Comparison of ENCODE assay signal across 18 mouse cellular contexts in genomic region chr19:57679455-57679854, GRCm38 (mm10).
DNase-seq lines count a peak whose midpoint lies in the region; ATAC-seq and TF ChIP-seq lines count a peak whose summit lies in the region.
"Had no signal": no experiment of that assay in that cellular context is flagged by ENCODE, and none has a peak within 500 bp of the region (broad histone marks: within the 10 kb centered on the region; RNA-seq: fewer than 3 reads in every experiment).

No protein-coding gene starts in this region.

- no peaks in the 10 kb centered on the region for H3K27me3 ChIP-seq in intestine, embryonic 14.5 days (replicated peaks; ENCODE audit: control insufficient read depth, insufficient read depth, low read length)
- no peaks in the 10 kb centered on the region for H3K27me3 ChIP-seq in intestine, embryonic 15.5 days (replicated peaks)
- no peaks in the 10 kb centered on the region for H3K27me3 ChIP-seq in stomach, postnatal 0 days (ENCODE audit: control insufficient read depth, insufficient read depth, low read length)
- H3K27me3 ChIP-seq in hindbrain, embryonic 14.5 days (ENCODE audit: control insufficient read depth, insufficient read depth, low read length) = no peaks in the 10 kb centered on the region
- H3K27me3 ChIP-seq: embryonic facial prominence, embryonic 12.5 days; forebrain, embryonic 13.5 days; forebrain, embryonic 15.5 days had no signal

- 90% methylated on average over 3 of the region's 3 CpGs for WGBS in intestine, embryonic 14.5 days
- 94% methylated on average over 3 of the region's 3 CpGs for WGBS in intestine, embryonic 15.5 days
- 99% methylated on average over 3 of the region's 3 CpGs for WGBS in stomach, postnatal 0 days
- WGBS in hindbrain, embryonic 14.5 days = 97% methylated on average over 3 of the region's 3 CpGs

- H3K4me3 ChIP-seq in intestine, embryonic 14.5 days (ENCODE audit: low read depth, low read length) = no peak overlapping the region
- no peak overlapping the region for H3K4me3 ChIP-seq in intestine, embryonic 15.5 days (replicated peaks)
- no peak overlapping the region for H3K4me3 ChIP-seq in stomach, postnatal 0 days (ENCODE audit: low read depth, low read length)
- no peak overlapping the region for H3K4me3 ChIP-seq in hindbrain, embryonic 14.5 days (replicated peaks; ENCODE audit: low read length)
- H3K4me3 ChIP-seq: embryonic facial prominence, embryonic 10.5 days; embryonic facial prominence, embryonic 12.5 days; forebrain, embryonic 13.5 days; forebrain, embryonic 15.5 days had no signal

- no peak for TF ChIP-seq EP300 in stomach, postnatal 0 days (optimal IDR thresholded peaks at IDR 0.05)

- no peak for ATAC-seq in intestine, embryonic 14.5 days (replicated peaks; ENCODE audit: low FRiP score, low TSS enrichment, low read depth)
- no peak for ATAC-seq in intestine, embryonic 15.5 days
- ATAC-seq in stomach, postnatal 0 days (ENCODE audit: low FRiP score, low TSS enrichment) = peak; percentile 54; the same call in 1 of the 2 replicates
- ATAC-seq in hindbrain, embryonic 14.5 days (ENCODE audit: low FRiP score) = no peak
- ATAC-seq: forebrain, embryonic 13.5 days; forebrain, embryonic 15.5 days; forebrain, postnatal 0 days had no signal

- no peak overlapping the region for H3K9ac ChIP-seq in intestine, embryonic 14.5 days (ENCODE audit: low read length)
- H3K9ac ChIP-seq in intestine, embryonic 15.5 days = no peak overlapping the region
- no peak overlapping the region for H3K9ac ChIP-seq in stomach, postnatal 0 days (ENCODE audit: low read length)
- H3K9ac ChIP-seq in hindbrain, embryonic 14.5 days = no peak overlapping the region
- H3K9ac ChIP-seq: embryonic facial prominence, embryonic 12.5 days; forebrain, embryonic 13.5 days; forebrain, embryonic 15.5 days; forebrain, postnatal 0 days had no signal

- no peaks in the 10 kb centered on the region for H3K4me1 ChIP-seq in intestine, embryonic 14.5 days (replicated peaks; ENCODE audit: control insufficient read depth, insufficient read depth, low read length)
- H3K4me1 ChIP-seq in intestine, embryonic 15.5 days (replicated peaks) = no peaks in the 10 kb centered on the region
- no peaks in the 10 kb centered on the region for H3K4me1 ChIP-seq in stomach, postnatal 0 days (replicated peaks; ENCODE audit: control insufficient read depth, insufficient read depth)
- no peaks in the 10 kb centered on the region for H3K4me1 ChIP-seq in hindbrain, embryonic 14.5 days (replicated peaks; ENCODE audit: control insufficient read depth, insufficient read depth, low read length)
- H3K4me1 ChIP-seq: embryonic facial prominence, embryonic 10.5 days; embryonic facial prominence, embryonic 12.5 days; forebrain, embryonic 13.5 days; forebrain, embryonic 15.5 days had no signal

- H3K27ac ChIP-seq in intestine, embryonic 14.5 days (ENCODE audit: low read depth) = no peak overlapping the region
- no peak overlapping the region for H3K27ac ChIP-seq in intestine, embryonic 15.5 days
- no peak overlapping the region for H3K27ac ChIP-seq in stomach, postnatal 0 days (replicated peaks)
- no peak overlapping the region for H3K27ac ChIP-seq in hindbrain, embryonic 14.5 days
- H3K27ac ChIP-seq: embryonic facial prominence, embryonic 10.5 days; embryonic facial prominence, embryonic 12.5 days; forebrain, embryonic 13.5 days; forebrain, embryonic 15.5 days had no signal

- H3K36me3 ChIP-seq in intestine, embryonic 14.5 days (ENCODE audit: control insufficient read depth, insufficient read depth, low read length) = peaks cover 17% of the 10 kb centered on the region; the same call in 1 of the 2 replicates
- H3K36me3 ChIP-seq in intestine, embryonic 15.5 days = no peaks in the 10 kb centered on the region
- no peaks in the 10 kb centered on the region for H3K36me3 ChIP-seq in stomach, postnatal 0 days (ENCODE audit: control insufficient read depth, insufficient read depth, low read length)
- H3K36me3 ChIP-seq in hindbrain, embryonic 14.5 days (replicated peaks; ENCODE audit: control insufficient read depth, insufficient read depth) = no peaks in the 10 kb centered on the region
- H3K36me3 ChIP-seq: forebrain, embryonic 15.5 days had no signal

- no peaks in the 10 kb centered on the region for H3K9me3 ChIP-seq in intestine, embryonic 14.5 days (ENCODE audit: control insufficient read depth, low read length)
- H3K9me3 ChIP-seq in intestine, embryonic 15.5 days = no peaks in the 10 kb centered on the region
- H3K9me3 ChIP-seq in stomach, postnatal 0 days (ENCODE audit: control insufficient read depth, low read length) = no peaks in the 10 kb centered on the region
- no peaks in the 10 kb centered on the region for H3K9me3 ChIP-seq in hindbrain, embryonic 14.5 days (ENCODE audit: control insufficient read depth, low read length)
- H3K9me3 ChIP-seq: embryonic facial prominence, embryonic 10.5 days; embryonic facial prominence, embryonic 12.5 days; forebrain, embryonic 13.5 days; forebrain, embryonic 15.5 days had no signal

- no peak overlapping the region for H3K4me2 ChIP-seq in intestine, embryonic 14.5 days (ENCODE audit: low read length)
- H3K4me2 ChIP-seq in intestine, embryonic 15.5 days (replicated peaks) = no peak overlapping the region
- H3K4me2 ChIP-seq in stomach, postnatal 0 days (replicated peaks; ENCODE audit: low read depth) = no peak overlapping the region
- H3K4me2 ChIP-seq in hindbrain, embryonic 14.5 days (replicated peaks) = no peak overlapping the region
- H3K4me2 ChIP-seq: embryonic facial prominence, embryonic 12.5 days; forebrain, embryonic 13.5 days; forebrain, embryonic 15.5 days had no signal

- no peak for TF ChIP-seq CTCF in stomach, postnatal 0 days (IDR thresholded peaks at IDR 0.05; ENCODE audit: low read depth)

- DNase-seq in intestine, embryonic 14.5 days (ENCODE audit: low spot score) = peak; percentile 35
- peak; percentile 11 for DNase-seq in brain, adult 2 months (ENCODE audit: low read depth, low spot score)
- DNase-seq in stomach, postnatal 0 days (ENCODE audit: low spot score) = no peak
- no peak for DNase-seq in hindbrain, embryonic 14.5 days (ENCODE audit: low spot score)
- DNase-seq: adrenal gland, adult 2 months; adrenal gland, postnatal 10 days; adrenal gland, postnatal 25 days; cerebellum, adult 11-12 months; cerebellum, adult 2 months; cerebellum, adult 9-10 months; cerebellum, postnatal 10 days; cerebellum, postnatal 25 days; forebrain, postnatal 0 days had no signal

Comparison
In these comparisons a context has a peak if more than half of its experiments do, and no peak if none do; other contexts are left out.
1. DNase-seq: peak in intestine, embryonic 14.5 days (single experiment) and brain, adult 2 months (single experiment); none in stomach, postnatal 0 days (single experiment) and hindbrain, embryonic 14.5 days (single experiment).